Mouse (Mus musculus) testis, adult 2 months (tissue): ENCODE measurements around the gene Wfdc12.

Source experiments
- CTCF ChIP-seq: fragments of 200-500 bp; IDR thresholded peaks from 2 replicates; pipeline ENCODE4 v1.5.1; 2012; ENCODE audit warnings: low read depth, mild to moderate bottlenecking, inconsistent platforms, low read length, moderate library complexity; ENCODE audit not compliant: control insufficient read depth, insufficient read depth, insufficient replicate concordance
- POLR2A ChIP-seq: fragments of 200-500 bp; IDR thresholded peaks from 2 replicates; pipeline ENCODE4 v1.6.1; 2012; ENCODE audit warnings: low read depth, mild to moderate bottlenecking, inconsistent platforms, low read length, moderate library complexity; ENCODE audit not compliant: control insufficient read depth

- TF ChIP-seq CTCF = no peak
- TF ChIP-seq POLR2A = no peak
Measured at GRCm38 (mm10) chr2:164175850-164176249, 14.6 kb downstream of the Wfdc12 start.
